Mouse (Mus musculus) common myeloid progenitor, adult 5-6 weeks (primary cell): ENCODE data around the gene Olfr653. TPM values are rescaled to one million over a fixed set of nuclear protein-coding genes. Genes with fewer than 3 reads are reported as not detected.

ENCODE experiments used
- ATAC-seq: replicated peaks from 2 replicates; pipeline ENCODE4 v1.8.0; 2016; ENCODE audit warnings: low read depth, mild to moderate bottlenecking, moderate TSS enrichment, inconsistent platforms; ENCODE audit not compliant: poor library complexity, severe bottlenecking
- total RNA-seq: library from RNA; stranded (forward); fragments of 200-1000, 187-1606 nt; gene quantifications from 2 replicates; pipeline ENCODE4 v1.2.3, GENCODE M21; 2017

The Olfr653 gene
- total RNA-seq: not detected in 2 replicates

- ATAC-seq: no peak
These were observed at the start of gene Olfr653 for GRCm38 (mm10) chr7:104577014-104577413. Olfr653 (plus strand) TSS chr7:104577314.

GRCm38 (mm10) chr7:104549833-104550232 is 27.3 kb upstream of the Olfr653 start, which contains the start of gene Olfr651:
Olfr651 (plus strand) TSS chr7:104550133.
- ATAC-seq: no peak

- no peak for ATAC-seq
These were observed 24.4 kb upstream of the Olfr653 start for GRCm38 (mm10) chr7:104552700-104553099.

GRCm38 (mm10) chr7:104560601-104561000 is 16.5 kb upstream of the Olfr653 start, which contains the start of gene Olfr652:
Olfr652 (plus strand) TSS chr7:104560901.
- ATAC-seq: no peak

GRCm38 (mm10) chr7:104580846-104581245 is 3.7 kb downstream of the Olfr653 start:
- ATAC-seq: no peak

- ATAC-seq: no peak
These were observed 4.3 kb downstream of the Olfr653 start for GRCm38 (mm10) chr7:104581429-104581828.

GRCm38 (mm10) chr7:104586725-104587124 is 9.6 kb downstream of the Olfr653 start, which contains the start of gene Olfr654:
Olfr654 (plus strand) TSS chr7:104587025.
- ATAC-seq: no peak

GRCm38 (mm10) chr7:104588274-104588673 is 11.2 kb downstream of the Olfr653 start:
- no peak for ATAC-seq

GRCm38 (mm10) chr7:104601679-104602078 is 24.6 kb downstream of the Olfr653 start, which contains the start of gene Olfr655:
Olfr655 (minus strand) TSS chr7:104601779.
- no peak for ATAC-seq

- ATAC-seq: peak; percentile 96
These were observed 26.1 kb downstream of the Olfr653 start for GRCm38 (mm10) chr7:104603173-104603572.

GRCm38 (mm10) chr7:104604727-104605126 is 27.6 kb downstream of the Olfr653 start:
- ATAC-seq: peak; percentile 87

- no peak for ATAC-seq
These were observed 36.5 kb downstream of the Olfr653 start, which contains the start of gene Olfr656 for GRCm38 (mm10) chr7:104613655-104614054. Olfr656 (plus strand) TSS chr7:104613955.

- ATAC-seq: no peak
These were observed 47.4 kb downstream of the Olfr653 start, which contains the start of gene Olfr657 for GRCm38 (mm10) chr7:104624494-104624893. Olfr657 (plus strand) TSS chr7:104624794.

Other genes with a start within 250 kb of the Olfr653 start
- gene Trim34b, start 247.8 kb upstream of the Olfr653 start, total RNA-seq: 0.58 and 3.4 TPM in 2 replicates
- gene Trim12c, start 224.0 kb upstream of the Olfr653 start, total RNA-seq: 25.4 and 31.8 TPM in 2 replicates
- 0.53 and 1.6 TPM in 2 replicates for gene Trim30b, start 207.4 kb upstream of the Olfr653 start, total RNA-seq
- 0.27 and 1.5 TPM in 2 replicates for gene Trim30c, start 176.5 kb upstream of the Olfr653 start, total RNA-seq
- gene Trim30a, start 112.1 kb upstream of the Olfr653 start, total RNA-seq: 35.5 and 36.2 TPM in 2 replicates
- 12.2 and 12.4 TPM in 2 replicates for gene Trim30d, start 69.5 kb upstream of the Olfr653 start, total RNA-seq
- gene Olfr651, start 27.2 kb upstream of the Olfr653 start, total RNA-seq: not detected in 2 replicates
- gene Olfr652, start 16.4 kb upstream of the Olfr653 start, total RNA-seq: not detected in 2 replicates
- gene Olfr654, start 9.7 kb downstream of the Olfr653 start, total RNA-seq: not detected in 2 replicates
- gene Olfr655, start 24.5 kb downstream of the Olfr653 start, total RNA-seq: not detected in 2 replicates
- not detected in 2 replicates for gene Olfr656, start 36.6 kb downstream of the Olfr653 start, total RNA-seq
- gene Olfr657, start 47.5 kb downstream of the Olfr653 start, total RNA-seq: not detected in 2 replicates
- 0.18 and 0.39 TPM in 2 replicates for gene Olfr658, start 70.0 kb downstream of the Olfr653 start, total RNA-seq
- gene Olfr659, start 89.4 kb downstream of the Olfr653 start, total RNA-seq: not detected in 2 replicates
- not detected in 2 replicates for gene Olfr661, start 109.2 kb downstream of the Olfr653 start, total RNA-seq
- not detected in 2 replicates for gene Usp17le, start 200.2 kb downstream of the Olfr653 start, total RNA-seq